Mouse (Mus musculus) neural tube, embryonic 12.5 days (tissue): ENCODE results near the gene Lysmd2. TPM values are rescaled to one million over a fixed set of nuclear protein-coding genes. Genes with fewer than 3 reads are reported as not detected.

Experiments
- ATAC-seq: fragments of 200-750 bp; cut with Nextera tagmentation; 2 replicates; pipeline ENCODE4 v1.8.0; 2017; ENCODE audit warnings: low read depth, mild to moderate bottlenecking, moderate TSS enrichment, moderate library complexity; ENCODE audit not compliant: low FRiP score
- H3K27ac ChIP-seq: fragments of 300-500 bp; sonication (generic); 2 replicates; pipeline ENCODE4 v1.5.1; 2016
- H3K27me3 ChIP-seq: fragments of 300-500 bp; sonication (generic); replicated peaks from 2 replicates; pipeline ENCODE4 v1.6.1; 2016; ENCODE audit warnings: mild to moderate bottlenecking
- H3K36me3 ChIP-seq: fragments of 300-500 bp; sonication (generic); 2 replicates; pipeline ENCODE4 v1.6.1; 2016; ENCODE audit warnings: mild to moderate bottlenecking
- H3K4me1 ChIP-seq: fragments of 300-500 bp; sonication (generic); 2 replicates; pipeline ENCODE4 v1.6.1; 2016
- H3K4me2 ChIP-seq: fragments of 300-500 bp; sonication (generic); replicated peaks from 2 replicates; pipeline ENCODE4 v1.6.1; 2016; ENCODE audit warnings: mild to moderate bottlenecking
- H3K4me3 ChIP-seq: fragments of 300-500 bp; sonication (generic); 2 replicates; pipeline ENCODE4 v1.5.1; 2016
- H3K9ac ChIP-seq: fragments of 300-500 bp; sonication (generic); 2 replicates; pipeline ENCODE4 v1.6.1; 2016; ENCODE audit warnings: mild to moderate bottlenecking
- H3K9me3 ChIP-seq: fragments of 300-500 bp; sonication (generic); 2 replicates; pipeline ENCODE4 v1.6.1; 2016; ENCODE audit warnings: mild to moderate bottlenecking
- WGBS: fragments of 180-500 bp; shearing (Covaris S2); methylation state at CpG from one replicate; pipeline ENCODE4 v1.1.7; 2016; 5-methylcytosine and 5-hydroxymethylcytosine counted together
- polyA plus RNA-seq: library from polyadenylated mRNA; unstranded; fragments of >200 nt; fragmentation: Nextera tagmentation; extraction: Ambion mirVana; gene quantifications from 2 replicates; pipeline ENCODE4 v1.2.1, GENCODE M21; 2016

The Lysmd2 gene
- polyA plus RNA-seq, 1 experiment from 2014 or later: 18.8 TPM

- Histone ChIP-seq H3K9ac (peak within 1 kb of the TSS; percentile 64), H3K27ac (0 out of 2 replicates have a peak within 1 kb of the TSS, but pooled peaks have one; percentile 18), H3K4me1 (no peaks in the 10 kb centered on the region; the same call in 1 of the 2 replicates), H3K27me3 (no peaks in the 10 kb centered on the region), H3K9me3 (no peaks in the 10 kb centered on the region), H3K36me3 (peaks cover 4% of the 10 kb centered on the region; the same call in 1 of the 2 replicates), H3K4me3 (peak within 1 kb of the TSS; percentile 56), H3K4me2 (peak within 1 kb of the TSS; percentile 56)
- 6% methylated on average over 42 of the region's 42 CpGs for WGBS
- peak; percentile 99 for ATAC-seq
Observed at GRCm38 (mm10) chr9:75683426-75684191, 58.1 kb downstream of the Lysmd2 start, which contains the start of gene Scg3. Gene Scg3, minus strand, starts transcription at chr9:75684056.

GRCm38 (mm10) chr9:75684292-75684691, 58.8 kb downstream of the Lysmd2 start:
- Histone ChIP-seq H3K9me3 (0 out of 2 replicates have a peak, but pooled peaks cover 4% of the 10 kb centered on the region), H3K4me3 (peak overlapping the region; percentile 56), H3K27ac (no peak overlapping the region), H3K27me3 (no peaks in the 10 kb centered on the region), H3K4me2 (peak overlapping the region; percentile 56), H3K36me3 (0 out of 2 replicates have a peak, but pooled peaks cover under 1% of the 10 kb centered on the region), H3K9ac (peak overlapping the region; percentile 64; the same call in 1 of the 2 replicates), H3K4me1 (no peaks in the 10 kb centered on the region; the same call in 1 of the 2 replicates)
- WGBS: 72% methylated on average over 4 of the region's 4 CpGs
- peak; percentile 27; the same call in 1 of the 2 replicates for ATAC-seq

GRCm38 (mm10) chr9:75684772-75685171, 59.2 kb downstream of the Lysmd2 start:
- no peak overlapping the region for H3K27ac ChIP-seq
- H3K9ac ChIP-seq: no peak overlapping the region
- no peak overlapping the region for H3K4me3 ChIP-seq
- no peak for ATAC-seq
- H3K4me1 ChIP-seq: no peaks in the 10 kb centered on the region; the same call in 1 of the 2 replicates
- peaks cover 8% of the 10 kb centered on the region for H3K9me3 ChIP-seq
- H3K4me2 ChIP-seq: peak overlapping the region; percentile 56; the same call in 1 of the 2 replicates
- no peaks in the 10 kb centered on the region for H3K36me3 ChIP-seq
- 64% methylated on average over 3 of the region's 3 CpGs for WGBS
- H3K27me3 ChIP-seq: no peaks in the 10 kb centered on the region

Other genes starting within 250 kb of the Lysmd2 start
- 184 and 188 TPM in 2 replicates for gene Mapk6, start 215.7 kb upstream of the Lysmd2 start, polyA plus RNA-seq
- 43.5 and 53.5 TPM in 2 replicates for gene Leo1, start 184.2 kb upstream of the Lysmd2 start, polyA plus RNA-seq
- 93.5 and 99.9 TPM in 2 replicates for gene Tmod3, start 66.1 kb upstream of the Lysmd2 start, polyA plus RNA-seq
- gene Tmod2, start 14.4 kb upstream of the Lysmd2 start, polyA plus RNA-seq: 114 and 117 TPM in 2 replicates
- gene Scg3, start 58.3 kb downstream of the Lysmd2 start, polyA plus RNA-seq: 99.8 and 114 TPM in 2 replicates
- gene Bmp5, start 149.6 kb downstream of the Lysmd2 start, polyA plus RNA-seq: 5.3 TPM in 2 replicates